Mouse (Mus musculus): Measurements from ENCODE around the gene Clstn2. TPM values are rescaled to one million over a fixed set of nuclear protein-coding genes. Genes with fewer than 3 reads are reported as not detected.

Clstn2 gene
- total and polyA plus RNA-seq, 2 experiments = 0.28 to 0.31 TPM

GRCm38 (mm10) chr9:97702989-97703388, 330.0 kb downstream of the Clstn2 start:
- no peak overlapping the region for H3K9ac ChIP-seq (ENCODE audit: low read depth, low read length)
- H3K36me3 ChIP-seq (ENCODE audit: control insufficient read depth, insufficient read depth, low read length) = no peaks in the 10 kb centered on the region
- TF ChIP-seq POLR2A (IDR thresholded peaks at IDR 0.05; ENCODE audit: extremely low read depth, insufficient read depth, low read length) (no peak), CTCF (IDR thresholded peaks at IDR 0.05; ENCODE audit: low read depth, low read length) (no peak)
- H3K4me1 ChIP-seq (ENCODE audit: control insufficient read depth, insufficient read depth, low read length) = peaks cover 7% of the 10 kb centered on the region
- H3K27me3 ChIP-seq (ENCODE audit: control insufficient read depth, insufficient read depth, low read length) = no peaks in the 10 kb centered on the region
- H3K27ac ChIP-seq (replicated peaks; ENCODE audit: insufficient read depth, low read depth, low read length) = no peak overlapping the region
- no peak overlapping the region for H3K4me3 ChIP-seq (ENCODE audit: insufficient read depth, low read depth, low read length)
- no peak for DNase-seq (ENCODE audit: extremely low read depth, low read depth, low spot score)
- no peaks in the 10 kb centered on the region for H3K79me2 ChIP-seq (ENCODE audit: control insufficient read depth, insufficient read depth, low read length)
- WGBS = 74% methylated on average over 2 of the region's 2 CpGs

- H3K27ac ChIP-seq (replicated peaks; ENCODE audit: insufficient read depth, low read depth, low read length) = peak overlapping the region; percentile 23; the same call in 1 of the 2 replicates
- no peaks in the 10 kb centered on the region for H3K36me3 ChIP-seq (ENCODE audit: control insufficient read depth, insufficient read depth, low read length)
- peak; percentile 97 for DNase-seq (ENCODE audit: extremely low read depth, low read depth, low spot score)
- H3K27me3 ChIP-seq (ENCODE audit: control insufficient read depth, insufficient read depth, low read length) = no peaks in the 10 kb centered on the region
- H3K79me2 ChIP-seq (ENCODE audit: control insufficient read depth, insufficient read depth, low read length) = no peaks in the 10 kb centered on the region
- TF ChIP-seq POLR2A (IDR thresholded peaks at IDR 0.05; ENCODE audit: extremely low read depth, insufficient read depth, low read length) (no peak), CTCF (IDR thresholded peaks at IDR 0.05; ENCODE audit: low read depth, low read length) (no peak)
- H3K4me3 ChIP-seq (ENCODE audit: insufficient read depth, low read depth, low read length) = no peak overlapping the region
- H3K9ac ChIP-seq (ENCODE audit: low read depth, low read length) = no peak overlapping the region
- H3K4me1 ChIP-seq (ENCODE audit: control insufficient read depth, insufficient read depth, low read length) = peaks cover 7% of the 10 kb centered on the region
- 26% methylated on average over 3 of the region's 3 CpGs for WGBS
Measured at GRCm38 (mm10) chr9:97699983-97700382, 333.0 kb downstream of the Clstn2 start.

- 38% methylated on average over 2 of the region's 2 CpGs for WGBS
- no peak overlapping the region for H3K4me3 ChIP-seq (ENCODE audit: insufficient read depth, low read depth, low read length)
Measured at GRCm38 (mm10) chr9:97699020-97699419, 334.0 kb downstream of the Clstn2 start.

GRCm38 (mm10) chr9:97698071-97698470, 334.9 kb downstream of the Clstn2 start:
- peaks cover 7% of the 10 kb centered on the region for H3K4me1 ChIP-seq (ENCODE audit: control insufficient read depth, insufficient read depth, low read length)
- 74% methylated on average over 10 of the region's 10 CpGs for WGBS
- H3K9ac ChIP-seq (ENCODE audit: low read depth, low read length) = no peak overlapping the region
- H3K27ac ChIP-seq (replicated peaks; ENCODE audit: insufficient read depth, low read depth, low read length) = no peak overlapping the region
- no peaks in the 10 kb centered on the region for H3K36me3 ChIP-seq (ENCODE audit: control insufficient read depth, insufficient read depth, low read length)
- DNase-seq (ENCODE audit: extremely low read depth, low read depth, low spot score) = peak; percentile 41
- H3K4me3 ChIP-seq (ENCODE audit: insufficient read depth, low read depth, low read length) = no peak overlapping the region
- TF ChIP-seq POLR2A (IDR thresholded peaks at IDR 0.05; ENCODE audit: extremely low read depth, insufficient read depth, low read length) = no peak
- no peak for TF ChIP-seq CTCF (IDR thresholded peaks at IDR 0.05; ENCODE audit: low read depth, low read length)
- H3K79me2 ChIP-seq (ENCODE audit: control insufficient read depth, insufficient read depth, low read length) = no peaks in the 10 kb centered on the region
- H3K27me3 ChIP-seq (ENCODE audit: control insufficient read depth, insufficient read depth, low read length) = no peaks in the 10 kb centered on the region

More at GRCm38 (mm10) chr9:97699020-97699419, 334.0 kb downstream of the Clstn2 start:
- H3K4me1 ChIP-seq (ENCODE audit: control insufficient read depth, insufficient read depth, low read length) = peaks cover 7% of the 10 kb centered on the region
- peak; percentile 74 for DNase-seq (ENCODE audit: extremely low read depth, low read depth, low spot score)
- no peak for TF ChIP-seq CTCF (IDR thresholded peaks at IDR 0.05; ENCODE audit: low read depth, low read length)
- no peak for TF ChIP-seq POLR2A (IDR thresholded peaks at IDR 0.05; ENCODE audit: extremely low read depth, insufficient read depth, low read length)
- no peaks in the 10 kb centered on the region for H3K27me3 ChIP-seq (ENCODE audit: control insufficient read depth, insufficient read depth, low read length)
- H3K9ac ChIP-seq (ENCODE audit: low read depth, low read length) = no peak overlapping the region
- no peak overlapping the region for H3K27ac ChIP-seq (replicated peaks; ENCODE audit: insufficient read depth, low read depth, low read length)
- no peaks in the 10 kb centered on the region for H3K79me2 ChIP-seq (ENCODE audit: control insufficient read depth, insufficient read depth, low read length)
- no peaks in the 10 kb centered on the region for H3K36me3 ChIP-seq (ENCODE audit: control insufficient read depth, insufficient read depth, low read length)

- no peaks in the 10 kb centered on the region for H3K27me3 ChIP-seq (ENCODE audit: control insufficient read depth, insufficient read depth, low read length)
- peaks cover 7% of the 10 kb centered on the region for H3K4me1 ChIP-seq (ENCODE audit: control insufficient read depth, insufficient read depth, low read length)
- H3K36me3 ChIP-seq (ENCODE audit: control insufficient read depth, insufficient read depth, low read length) = no peaks in the 10 kb centered on the region
- TF ChIP-seq POLR2A (IDR thresholded peaks at IDR 0.05; ENCODE audit: extremely low read depth, insufficient read depth, low read length) = no peak
- no peak for TF ChIP-seq CTCF (IDR thresholded peaks at IDR 0.05; ENCODE audit: low read depth, low read length)
- no peak overlapping the region for H3K9ac ChIP-seq (ENCODE audit: low read depth, low read length)
- whole genome bisulfite sequencing = 81% methylated on average over 5 of the region's 5 CpGs
- H3K27ac ChIP-seq (replicated peaks; ENCODE audit: insufficient read depth, low read depth, low read length) = no peak overlapping the region
- H3K4me3 ChIP-seq (ENCODE audit: insufficient read depth, low read depth, low read length) = no peak overlapping the region
- no peaks in the 10 kb centered on the region for H3K79me2 ChIP-seq (ENCODE audit: control insufficient read depth, insufficient read depth, low read length)
- DNase-seq (ENCODE audit: extremely low read depth, low read depth, low spot score) = no peak
Measured at GRCm38 (mm10) chr9:97696655-97697235, 336.2 kb downstream of the Clstn2 start.

- H3K4me3 ChIP-seq (ENCODE audit: insufficient read depth, low read depth, low read length) = no peak overlapping the region
- H3K4me1 ChIP-seq (ENCODE audit: control insufficient read depth, insufficient read depth, low read length) = peaks cover 6% of the 10 kb centered on the region
- no peaks in the 10 kb centered on the region for H3K27me3 ChIP-seq (ENCODE audit: control insufficient read depth, insufficient read depth, low read length)
- WGBS = 68% methylated on average over 1 of the region's 1 CpGs
- TF ChIP-seq POLR2A (IDR thresholded peaks at IDR 0.05; ENCODE audit: extremely low read depth, insufficient read depth, low read length) (no peak), CTCF (IDR thresholded peaks at IDR 0.05; ENCODE audit: low read depth, low read length) (no peak)
- no peak overlapping the region for H3K27ac ChIP-seq (replicated peaks; ENCODE audit: insufficient read depth, low read depth, low read length)
- no peak for DNase-seq (ENCODE audit: extremely low read depth, low read depth, low spot score)
- no peaks in the 10 kb centered on the region for H3K79me2 ChIP-seq (ENCODE audit: control insufficient read depth, insufficient read depth, low read length)
- H3K9ac ChIP-seq (ENCODE audit: low read depth, low read length) = no peak overlapping the region
- no peaks in the 10 kb centered on the region for H3K36me3 ChIP-seq (ENCODE audit: control insufficient read depth, insufficient read depth, low read length)
Measured at GRCm38 (mm10) chr9:97695278-97695677, 337.7 kb downstream of the Clstn2 start.

Data from liver, adult 2 months (tissue).